Comparison of ENCODE assay signal across 20 mouse cellular contexts in genomic region chrX:7837146-7837545, GRCm38 (mm10). TPM values are rescaled to one million over a fixed set of nuclear protein-coding genes. Genes with fewer than 3 reads are reported as not detected.
A peak's percentile ranks its signal among the peaks of the same experiment; 100 is the strongest.
DNase-seq lines count a peak whose midpoint lies in the region; ATAC-seq and TF ChIP-seq lines count a peak whose summit lies in the region.
"Had no signal": no experiment of that assay in that cellular context is flagged by ENCODE, and none has a peak within 500 bp of the region (broad histone marks: within the 10 kb centered on the region; RNA-seq: fewer than 3 reads in every experiment).

No protein-coding gene starts in this region.

- H3K4me2 ChIP-seq in liver, embryonic 11.5 days, result peak overlapping the region; percentile 17; the same call in 1 of the 2 replicates
- H3K4me2 ChIP-seq: forebrain, embryonic 12.5 days; heart, embryonic 12.5 days; hindbrain, embryonic 15.5 days; midbrain, embryonic 13.5 days had no signal

- peaks cover 0 to 26% of the 10 kb centered on the region in 2 experiments; a peak in 2 of 4 replicates for H3K36me3 ChIP-seq in MEL (ENCODE audit: control insufficient read depth in 1 of 2, insufficient read depth in 2 of 2, low read length in 2 of 2)
- H3K36me3 ChIP-seq in liver, embryonic 11.5 days (ENCODE audit: control insufficient read depth, insufficient read depth, low read length), result no peaks in the 10 kb centered on the region
- H3K36me3 ChIP-seq: forebrain, embryonic 12.5 days; heart, embryonic 12.5 days; hindbrain, embryonic 15.5 days; midbrain, embryonic 13.5 days had no signal

- peaks cover 3% of the 10 kb centered on the region for H3K79me2 ChIP-seq in MEL (ENCODE audit: control insufficient read depth, insufficient read depth, low read length, poor library complexity)

- peak overlapping the region; percentile 73 for H3K27ac ChIP-seq in MEL (ENCODE audit: control insufficient read depth, low read depth, low read length)
- peak overlapping the region; percentile 78 for H3K27ac ChIP-seq in liver, embryonic 11.5 days (ENCODE audit: low read depth, low read length)
- H3K27ac ChIP-seq: forebrain, embryonic 12.5 days; hindbrain, embryonic 15.5 days; macrophage; midbrain, embryonic 13.5 days had no signal

- peak; percentile 77 for DNase-seq in MEL (ENCODE audit: low read depth, low spot score)
- DNase-seq in NIH3T3 (ENCODE audit: low read depth), result peak; percentile 11
- no peak for DNase-seq in liver, embryonic 11.5 days (ENCODE audit: low spot score)
- no peak for DNase-seq in lung, postnatal 25 days (ENCODE audit: low spot score)
- DNase-seq in right cerebral cortex, postnatal 14 days, result no peak
- DNase-seq in adrenal gland, adult 8-10 months, result no peak
- DNase-seq: adrenal gland, postnatal 10 days; cerebellum, adult 2 months; gastrocnemius, postnatal 14 days; left cerebral cortex, postnatal 4 days; lung, adult 18-20 months; retina, postnatal 1 day had no signal

- TF ChIP-seq POLR2A in MEL (IDR thresholded peaks at IDR 0.05; ENCODE audit: control insufficient read depth in 1 of 2, insufficient read depth in 1 of 2, low read depth in 1 of 2, low read length in 2 of 2, poor library complexity in 1 of 2), result no peak

- ATAC-seq in liver, embryonic 11.5 days (replicated peaks; ENCODE audit: low FRiP score), result peak; percentile 56
- peak; percentile 71 for ATAC-seq in megakaryocyte-erythroid progenitor cell, adult 5-6 weeks (replicated peaks; ENCODE audit: low FRiP score, low TSS enrichment, poor library complexity, severe bottlenecking)
- ATAC-seq: intestine, embryonic 16.5 days; midbrain, embryonic 13.5 days had no signal

- H3K4me3 ChIP-seq in MEL (ENCODE audit: control insufficient read depth in 1 of 2, insufficient read depth in 1 of 2, low read depth in 2 of 2, low read length in 2 of 2), result no peak overlapping the region
- no peak overlapping the region for H3K4me3 ChIP-seq in liver, embryonic 11.5 days (ENCODE audit: low read depth, low read length)
- H3K4me3 ChIP-seq: forebrain, embryonic 12.5 days; heart, embryonic 12.5 days; hindbrain, embryonic 15.5 days; midbrain, embryonic 13.5 days; myocyte had no signal

- no peak for TF ChIP-seq RAD21 in MEL (IDR thresholded peaks at IDR 0.05; ENCODE audit: low read depth, low read length)

- TF ChIP-seq EP300 in MEL (IDR thresholded peaks at IDR 0.05; ENCODE audit: low read depth in 1 of 2, low read length in 2 of 2), result peak; percentile 79 to 81

- 60% methylated on average over 1 of the region's 1 CpGs for WGBS in liver, embryonic 11.5 days

- no peaks in the 10 kb centered on the region for H3K27me3 ChIP-seq in MEL (ENCODE audit: control insufficient read depth in 1 of 2, insufficient read depth in 2 of 2, low read length in 2 of 2)
- no peaks in the 10 kb centered on the region for H3K27me3 ChIP-seq in liver, embryonic 11.5 days (replicated peaks; ENCODE audit: control insufficient read depth, insufficient read depth, low read length)
- H3K27me3 ChIP-seq: forebrain, embryonic 12.5 days; heart, embryonic 12.5 days; hindbrain, embryonic 15.5 days; midbrain, embryonic 13.5 days had no signal

- TF ChIP-seq CTCF in MEL (IDR thresholded peaks at IDR 0.05 in 2 of 3, conservative IDR thresholded peaks at IDR 0.05 in 1 of 3; ENCODE audit: control insufficient read depth in 1 of 3, insufficient read depth in 1 of 3, low read depth in 2 of 3, low read length in 3 of 3, poor library complexity in 1 of 3, severe bottlenecking in 1 of 3), result no peak

- peaks cover 12 to 38% of the 10 kb centered on the region in 2 experiments for H3K4me1 ChIP-seq in MEL (ENCODE audit: control insufficient read depth in 1 of 2, insufficient read depth in 2 of 2, low read length in 2 of 2)
- peaks cover 7% of the 10 kb centered on the region for H3K4me1 ChIP-seq in liver, embryonic 11.5 days (replicated peaks; ENCODE audit: control insufficient read depth, insufficient read depth, low read length)
- H3K4me1 ChIP-seq: forebrain, embryonic 12.5 days; heart, embryonic 12.5 days; midbrain, embryonic 13.5 days had no signal

- H3K9ac ChIP-seq in MEL (ENCODE audit: control insufficient read depth, low read depth, low read length, poor library complexity, severe bottlenecking), result no peak overlapping the region; the same call in 1 of the 2 replicates
- H3K9ac ChIP-seq in liver, embryonic 11.5 days (ENCODE audit: low read depth, low read length), result no peak overlapping the region
- H3K9ac ChIP-seq: forebrain, embryonic 12.5 days; heart, embryonic 12.5 days; hindbrain, embryonic 15.5 days; midbrain, embryonic 13.5 days had no signal

- no peaks in the 10 kb centered on the region for H3K9me3 ChIP-seq in MEL (replicated peaks; ENCODE audit: insufficient read depth, low read length)
- no peaks in the 10 kb centered on the region for H3K9me3 ChIP-seq in liver, embryonic 11.5 days (ENCODE audit: control insufficient read depth, low read length)
- H3K9me3 ChIP-seq: forebrain, embryonic 12.5 days; hindbrain, embryonic 15.5 days; midbrain, embryonic 13.5 days had no signal

TF ChIP-seq in MEL, 35 proteins besides CTCF, POLR2A, EP300 and RAD21 (continues in another document):
- TF ChIP-seq ZMIZ1 (IDR thresholded peaks at IDR 0.05; ENCODE audit: low read depth, low read length), result no peak
- no peak for TF ChIP-seq USF2 (IDR thresholded peaks at IDR 0.05; ENCODE audit: borderline replicate concordance in 1 of 2, insufficient read depth in 1 of 2, low read depth in 1 of 2, low read length in 2 of 2)
- TF ChIP-seq NRF1 (IDR thresholded peaks at IDR 0.05; ENCODE audit: insufficient read depth, low read depth, low read length, poor library complexity, severe bottlenecking), result no peak
- no peak for TF ChIP-seq MAX (IDR thresholded peaks at IDR 0.05; ENCODE audit: low read length)
- no peak for TF ChIP-seq MXI1 (IDR thresholded peaks at IDR 0.05; ENCODE audit: low read depth, low read length)
- peak; percentile 85 for TF ChIP-seq GATA1 (IDR thresholded peaks at IDR 0.05; ENCODE audit: low read depth, low read length)
- TF ChIP-seq ZC3H11A (IDR thresholded peaks at IDR 0.05; ENCODE audit: low read depth, low read length), result no peak
- TF ChIP-seq NELFE (IDR thresholded peaks at IDR 0.05; ENCODE audit: low read depth, low read length), result no peak
- no peak for TF ChIP-seq KAT2A (conservative IDR thresholded peaks at IDR 0.05; ENCODE audit: low read depth, low read length)
- TF ChIP-seq RCOR1 (IDR thresholded peaks at IDR 0.05; ENCODE audit: low read depth, low read length), result no peak
- no peak for TF ChIP-seq POLR2AphosphoS5 (IDR thresholded peaks at IDR 0.05; ENCODE audit: borderline replicate concordance, low read depth, low read length)
- no peak for TF ChIP-seq MEF2A (IDR thresholded peaks at IDR 0.05; ENCODE audit: extremely low read depth, insufficient replicate concordance, low read depth, low read length, poor library complexity, severe bottlenecking)
- TF ChIP-seq POLR2AphosphoS2 (IDR thresholded peaks at IDR 0.05; ENCODE audit: low read length), result no peak
- no peak for TF ChIP-seq JUND (IDR thresholded peaks at IDR 0.05; ENCODE audit: low read depth, low read length)

RNA-seq across cellular contexts. Expression of gene Otud5, which starts 4.0 kb away (rescaled TPM):
- total RNA-seq in MEL (2012; rRNA removed), result 76.4 and 82.6 TPM in 2 replicates
- polyA plus RNA-seq in MEL (2012; ENCODE audit: insufficient read depth in 1 of 2, insufficient read length in 2 of 2, low read depth in 1 of 2, low replicate concordance in 2 of 2, missing spikeins in 1 of 2), result 1,000 to 10,000 TPM in 1 of 2 experiments, 100 to 1,000 TPM in 1; 197 to 1,180 TPM
- 32.2 and 33.1 TPM in 2 replicates for polyA plus RNA-seq in liver, embryonic 11.5 days (2014; fragmentation: Nextera tagmentation; extraction: Ambion mirVana)
- 59.5 and 83.5 TPM in 2 replicates for total RNA-seq in megakaryocyte-erythroid progenitor cell, adult 5-6 weeks (2014; fragmentation: Nextera tagmentation)
- 50.0 and 64.6 TPM in 2 replicates for total RNA-seq in megakaryocyte-erythroid progenitor cell, adult 5-6 weeks (2017)
- 10 to 100 TPM; 62.6 to 72.7 (median 69.4) TPM for total RNA-seq in adrenal gland, adult 8-10 months (2022)

RNA-seq across cellular contexts. Expression of gene Kcnd1, which starts 15.1 kb away (rescaled TPM):
- 0.26 and 0.31 TPM in 2 replicates for total RNA-seq in MEL (2012; rRNA removed)
- polyA plus RNA-seq in MEL (2012; ENCODE audit: insufficient read depth in 1 of 2, insufficient read length in 2 of 2, low read depth in 1 of 2, low replicate concordance in 2 of 2, missing spikeins in 1 of 2), result 1 to 10 TPM in 1 of 2 experiments, not detected in 1; 1.4 TPM
- polyA plus RNA-seq in liver, embryonic 11.5 days (2014; fragmentation: Nextera tagmentation; extraction: Ambion mirVana), result 0.84 and 0.94 TPM in 2 replicates
- 0.55 and 2.2 TPM in 2 replicates for total RNA-seq in megakaryocyte-erythroid progenitor cell, adult 5-6 weeks (2014; fragmentation: Nextera tagmentation)
- total RNA-seq in megakaryocyte-erythroid progenitor cell, adult 5-6 weeks (2017), result 1.9 and 2.2 TPM in 2 replicates
- 1 to 10 TPM in 3 of 4 experiments, under 1 TPM in 1; 0.81 to 2.1 (median 1.6) TPM for total RNA-seq in adrenal gland, adult 8-10 months (2022)

RNA-seq across cellular contexts. Expression of gene Pim2, which starts 40.9 kb away (rescaled TPM):
- total RNA-seq in MEL (2012; rRNA removed), result 5.9 and 6.4 TPM in 2 replicates
- 10 to 100 TPM in 1 of 2 experiments, not detected in 1; 21.7 TPM for polyA plus RNA-seq in MEL (2012; ENCODE audit: insufficient read depth in 1 of 2, insufficient read length in 2 of 2, low read depth in 1 of 2, low replicate concordance in 2 of 2, missing spikeins in 1 of 2)
- polyA plus RNA-seq in liver, embryonic 11.5 days (2014; fragmentation: Nextera tagmentation; extraction: Ambion mirVana), result 6.8 and 8.5 TPM in 2 replicates
- 11.4 and 16.2 TPM in 2 replicates for total RNA-seq in megakaryocyte-erythroid progenitor cell, adult 5-6 weeks (2014; fragmentation: Nextera tagmentation)
- total RNA-seq in megakaryocyte-erythroid progenitor cell, adult 5-6 weeks (2017), result 2.1 and 2.2 TPM in 2 replicates
- 10 to 100 TPM; 10.6 to 12.3 (median 12.2) TPM for total RNA-seq in adrenal gland, adult 8-10 months (2022)

RNA-seq across cellular contexts. Expression of gene Slc35a2, which starts 46.7 kb away (rescaled TPM):
- total RNA-seq in MEL (2012; rRNA removed), result 66.7 and 67.0 TPM in 2 replicates
- 10 to 100 TPM in 1 of 2 experiments, not detected in 1; 96.0 TPM for polyA plus RNA-seq in MEL (2012; ENCODE audit: insufficient read depth in 1 of 2, insufficient read length in 2 of 2, low read depth in 1 of 2, low replicate concordance in 2 of 2, missing spikeins in 1 of 2)
- 12.5 and 14.4 TPM in 2 replicates for polyA plus RNA-seq in liver, embryonic 11.5 days (2014; fragmentation: Nextera tagmentation; extraction: Ambion mirVana)
- 13.2 and 19.3 TPM in 2 replicates for total RNA-seq in megakaryocyte-erythroid progenitor cell, adult 5-6 weeks (2014; fragmentation: Nextera tagmentation)
- 9.8 and 16.1 TPM in 2 replicates for total RNA-seq in megakaryocyte-erythroid progenitor cell, adult 5-6 weeks (2017)
- total RNA-seq in adrenal gland, adult 8-10 months (2022), result 10 to 100 TPM; 44.4 to 53.4 (median 51.2) TPM

RNA-seq across cellular contexts. Expression of gene Gripap1, which starts 47.6 kb away (rescaled TPM):
- total RNA-seq in MEL (2012; rRNA removed), result 36.2 and 40.5 TPM in 2 replicates
- polyA plus RNA-seq in MEL (2012; ENCODE audit: insufficient read depth in 1 of 2, insufficient read length in 2 of 2, low read depth in 1 of 2, low replicate concordance in 2 of 2, missing spikeins in 1 of 2), result 100 to 1,000 TPM in 1 of 2 experiments, 10 to 100 TPM in 1; 84.6 to 244 TPM
- polyA plus RNA-seq in liver, embryonic 11.5 days (2014; fragmentation: Nextera tagmentation; extraction: Ambion mirVana), result 45.0 and 47.2 TPM in 2 replicates
- 64.4 and 98.4 TPM in 2 replicates for total RNA-seq in megakaryocyte-erythroid progenitor cell, adult 5-6 weeks (2014; fragmentation: Nextera tagmentation)
- 78.9 and 102 TPM in 2 replicates for total RNA-seq in megakaryocyte-erythroid progenitor cell, adult 5-6 weeks (2017)
- total RNA-seq in adrenal gland, adult 8-10 months (2022), result 10 to 100 TPM; 43.8 to 71.8 (median 60.5) TPM

Comparison
In these comparisons a context has a peak if more than half of its experiments do, and no peak if none do; other contexts are left out.
1. DNase-seq: peak in MEL (single experiment) and NIH3T3 (single experiment); none in liver, embryonic 11.5 days (single experiment), lung, postnatal 25 days (single experiment), right cerebral cortex, postnatal 14 days (single experiment) and adrenal gland, adult 8-10 months (single experiment).